1 mouse cellular context compared by ENCODE assay signal in genomic region chr11:51602253-51602652, GRCm38 (mm10).
TF ChIP-seq lines count a peak whose summit lies in the region.

No protein-coding gene starts in this region.

TF ChIP-seq in myocyte, 11 proteins besides CTCF, POLR2A, EP300 and RAD21:
- no peak for TF ChIP-seq USF1 (IDR thresholded peaks at IDR 0.05; ENCODE audit: low read depth)
- no peak for TF ChIP-seq TCF12 (IDR thresholded peaks at IDR 0.05; ENCODE audit: insufficient read depth, poor library complexity, severe bottlenecking)
- TF ChIP-seq TCF3 (IDR thresholded peaks at IDR 0.05; ENCODE audit: insufficient read length, low read depth), result no peak
- no peak for TF ChIP-seq REST (IDR thresholded peaks at IDR 0.05; ENCODE audit: insufficient read depth, insufficient read length)
